Mouse (Mus musculus): ENCODE data around the gene Dnajb12. TPM values are rescaled to one million over a fixed set of nuclear protein-coding genes. Genes with fewer than 3 reads are reported as not detected.

Gene Dnajb12
- total and polyA plus RNA-seq, 3 experiments, result 13.3 to 217 (median 41.7) TPM

- no peak overlapping the region for H3K9ac ChIP-seq (ENCODE audit: control insufficient read depth, low read depth, low read length, poor library complexity, severe bottlenecking)
- H3K9me3 ChIP-seq (replicated peaks; ENCODE audit: insufficient read depth, low read length), result no peaks in the 10 kb centered on the region
- no peaks in the 10 kb centered on the region for H3K27me3 ChIP-seq (ENCODE audit: control insufficient read depth in 1 of 2, insufficient read depth in 2 of 2, low read length in 2 of 2)
- H3K79me2 ChIP-seq (ENCODE audit: control insufficient read depth, insufficient read depth, low read length, poor library complexity), result no peaks in the 10 kb centered on the region
- H3K4me1 ChIP-seq (ENCODE audit: control insufficient read depth in 1 of 2, insufficient read depth in 2 of 2, low read length in 2 of 2), result peaks cover 2 to 17% of the 10 kb centered on the region in 2 experiments
- H3K4me3 ChIP-seq (ENCODE audit: control insufficient read depth in 1 of 2, insufficient read depth in 1 of 2, low read depth in 2 of 2, low read length in 2 of 2), result no peak overlapping the region; a peak in 1 of 4 replicates
- peaks cover 0 to 6% of the 10 kb centered on the region in 2 experiments; a peak in 2 of 4 replicates for H3K36me3 ChIP-seq (ENCODE audit: control insufficient read depth in 1 of 2, insufficient read depth in 2 of 2, low read length in 2 of 2)
- DNase-seq (ENCODE audit: low read depth, low spot score), result no peak
- H3K27ac ChIP-seq (ENCODE audit: control insufficient read depth, low read depth, low read length), result no peak overlapping the region
- TF ChIP-seq CTCF (IDR thresholded peaks at IDR 0.05 in 2 of 3, conservative IDR thresholded peaks at IDR 0.05 in 1 of 3; ENCODE audit: control insufficient read depth in 1 of 3, insufficient read depth in 1 of 3, low read depth in 2 of 3, low read length in 3 of 3, poor library complexity in 1 of 3, severe bottlenecking in 1 of 3) (no peak), GABPA (IDR thresholded peaks at IDR 0.05; ENCODE audit: low read depth, low read length) (no peak), NRF1 (IDR thresholded peaks at IDR 0.05; ENCODE audit: insufficient read depth, low read depth, low read length, poor library complexity, severe bottlenecking) (no peak), E2F4 (IDR thresholded peaks at IDR 0.05; ENCODE audit: borderline replicate concordance, low read depth, low read length) (no peak), HCFC1 (IDR thresholded peaks at IDR 0.05; ENCODE audit: low read depth, low read length) (no peak), ETS1 (IDR thresholded peaks at IDR 0.05; ENCODE audit: low read depth, low read length) (no peak), ELF1 (IDR thresholded peaks at IDR 0.05; ENCODE audit: low read depth, low read length) (no peak), RAD21 (IDR thresholded peaks at IDR 0.05; ENCODE audit: low read depth, low read length) (no peak), KAT2A (conservative IDR thresholded peaks at IDR 0.05; ENCODE audit: low read depth, low read length) (no peak), CHD1 (IDR thresholded peaks at IDR 0.05; ENCODE audit: low read depth, low read length) (no peak), USF1 (IDR thresholded peaks at IDR 0.05; ENCODE audit: low read depth, low read length) (no peak), MAZ (IDR thresholded peaks at IDR 0.05; ENCODE audit: low read depth, low read length) (no peak), RCOR1 (IDR thresholded peaks at IDR 0.05; ENCODE audit: low read depth, low read length) (no peak), MAX (IDR thresholded peaks at IDR 0.05; ENCODE audit: low read length) (no peak), ZMIZ1 (IDR thresholded peaks at IDR 0.05; ENCODE audit: low read depth, low read length) (no peak), MAFK (IDR thresholded peaks at IDR 0.05; ENCODE audit: borderline replicate concordance, low read depth, low read length) (no peak), MXI1 (IDR thresholded peaks at IDR 0.05; ENCODE audit: low read depth, low read length) (no peak), POLR2AphosphoS5 (IDR thresholded peaks at IDR 0.05; ENCODE audit: borderline replicate concordance, low read depth, low read length) (no peak)
Observed at GRCm38 (mm10) chr10:59915196-59915962, 36.0 kb downstream of the Dnajb12 start.

GRCm38 (mm10) chr10:59916159-59916558 lies 36.8 kb downstream of the Dnajb12 start:
- H3K9ac ChIP-seq (ENCODE audit: control insufficient read depth, low read depth, low read length, poor library complexity, severe bottlenecking), result peak overlapping the region; percentile 48
- peaks cover 5 to 18% of the 10 kb centered on the region in 2 experiments for H3K4me1 ChIP-seq (ENCODE audit: control insufficient read depth in 1 of 2, insufficient read depth in 2 of 2, low read length in 2 of 2)
- H3K36me3 ChIP-seq (ENCODE audit: control insufficient read depth in 1 of 2, insufficient read depth in 2 of 2, low read length in 2 of 2), result peaks cover 0 to 6% of the 10 kb centered on the region in 2 experiments; a peak in 2 of 4 replicates
- peak; percentile 49 for DNase-seq (ENCODE audit: low read depth, low spot score)
- H3K27me3 ChIP-seq (ENCODE audit: control insufficient read depth in 1 of 2, insufficient read depth in 2 of 2, low read length in 2 of 2), result no peaks in the 10 kb centered on the region
- H3K9me3 ChIP-seq (replicated peaks; ENCODE audit: insufficient read depth, low read length), result no peaks in the 10 kb centered on the region
- H3K27ac ChIP-seq (ENCODE audit: control insufficient read depth, low read depth, low read length), result no peak overlapping the region
- H3K4me3 ChIP-seq (ENCODE audit: control insufficient read depth in 1 of 2, insufficient read depth in 1 of 2, low read depth in 2 of 2, low read length in 2 of 2), result peak overlapping the region; percentile 36 to 95
- no peaks in the 10 kb centered on the region for H3K79me2 ChIP-seq (ENCODE audit: control insufficient read depth, insufficient read depth, low read length, poor library complexity)
- TF ChIP-seq MEF2A (IDR thresholded peaks at IDR 0.05; ENCODE audit: extremely low read depth, insufficient replicate concordance, low read depth, low read length, poor library complexity, severe bottlenecking), result no peak
- no peak for TF ChIP-seq RAD21 (IDR thresholded peaks at IDR 0.05; ENCODE audit: low read depth, low read length)
- no peak for TF ChIP-seq RCOR1 (IDR thresholded peaks at IDR 0.05; ENCODE audit: low read depth, low read length)
- TF ChIP-seq E2F4 (IDR thresholded peaks at IDR 0.05; ENCODE audit: borderline replicate concordance, low read depth, low read length), result no peak
- peak; percentile 53; the same call in 1 of the 2 replicates for TF ChIP-seq MYB (IDR thresholded peaks at IDR 0.05; ENCODE audit: low read depth, low read length)
- TF ChIP-seq SMC3 (IDR thresholded peaks at IDR 0.05; ENCODE audit: low read depth, low read length), result no peak
- TF ChIP-seq CHD2 (IDR thresholded peaks at IDR 0.05; ENCODE audit: low read length), result no peak
- no peak for TF ChIP-seq NELFE (IDR thresholded peaks at IDR 0.05; ENCODE audit: low read depth, low read length)
- no peak for TF ChIP-seq ZC3H11A (IDR thresholded peaks at IDR 0.05; ENCODE audit: low read depth, low read length)
- TF ChIP-seq ZKSCAN1 (IDR thresholded peaks at IDR 0.05; ENCODE audit: low read depth, low read length), result no peak
- TF ChIP-seq MXI1 (IDR thresholded peaks at IDR 0.05; ENCODE audit: low read depth, low read length), result peak; percentile 92
- TF ChIP-seq ETS1 (IDR thresholded peaks at IDR 0.05; ENCODE audit: low read depth, low read length), result peak; percentile 63; the same call in 1 of the 2 replicates
- peak; percentile 23; the same call in 1 of the 2 replicates for TF ChIP-seq TCF12 (IDR thresholded peaks at IDR 0.05; ENCODE audit: low read depth, low read length)
- peak; percentile 17; the same call in 1 of the 2 replicates for TF ChIP-seq MAX (IDR thresholded peaks at IDR 0.05; ENCODE audit: low read length)
- TF ChIP-seq MAZ (IDR thresholded peaks at IDR 0.05; ENCODE audit: low read depth, low read length), result no peak
- TF ChIP-seq SIN3A (IDR thresholded peaks at IDR 0.05; ENCODE audit: low read length), result peak; percentile 69; the same call in 1 of the 2 replicates
- TF ChIP-seq EP300 (IDR thresholded peaks at IDR 0.05; ENCODE audit: low read depth in 1 of 2, low read length in 2 of 2), result peak; percentile 11 to 28; a peak in 2 of 4 replicates
- no peak for TF ChIP-seq KAT2A (conservative IDR thresholded peaks at IDR 0.05; ENCODE audit: low read depth, low read length)
- TF ChIP-seq USF1 (IDR thresholded peaks at IDR 0.05; ENCODE audit: low read depth, low read length), result no peak
- no peak for TF ChIP-seq ZMIZ1 (IDR thresholded peaks at IDR 0.05; ENCODE audit: low read depth, low read length)

All from MEL (cell line).